Mouse (Mus musculus) inflammation-experienced regulatory T-cells, adult 16 weeks (primary cell): ENCODE data around the gene Ntsr2. TPM values are rescaled to one million over a fixed set of nuclear protein-coding genes. Genes with fewer than 3 reads are reported as not detected.

Experiments
- polyA plus RNA-seq: library from polyadenylated mRNA; unstranded; fragments of 100-300 nt; shearing (Covaris generic); gene quantifications from one replicate; pipeline ENCODE4 v1.2.1, GENCODE M21; 2017

Gene Ntsr2
- not detected for polyA plus RNA-seq

DNA sequence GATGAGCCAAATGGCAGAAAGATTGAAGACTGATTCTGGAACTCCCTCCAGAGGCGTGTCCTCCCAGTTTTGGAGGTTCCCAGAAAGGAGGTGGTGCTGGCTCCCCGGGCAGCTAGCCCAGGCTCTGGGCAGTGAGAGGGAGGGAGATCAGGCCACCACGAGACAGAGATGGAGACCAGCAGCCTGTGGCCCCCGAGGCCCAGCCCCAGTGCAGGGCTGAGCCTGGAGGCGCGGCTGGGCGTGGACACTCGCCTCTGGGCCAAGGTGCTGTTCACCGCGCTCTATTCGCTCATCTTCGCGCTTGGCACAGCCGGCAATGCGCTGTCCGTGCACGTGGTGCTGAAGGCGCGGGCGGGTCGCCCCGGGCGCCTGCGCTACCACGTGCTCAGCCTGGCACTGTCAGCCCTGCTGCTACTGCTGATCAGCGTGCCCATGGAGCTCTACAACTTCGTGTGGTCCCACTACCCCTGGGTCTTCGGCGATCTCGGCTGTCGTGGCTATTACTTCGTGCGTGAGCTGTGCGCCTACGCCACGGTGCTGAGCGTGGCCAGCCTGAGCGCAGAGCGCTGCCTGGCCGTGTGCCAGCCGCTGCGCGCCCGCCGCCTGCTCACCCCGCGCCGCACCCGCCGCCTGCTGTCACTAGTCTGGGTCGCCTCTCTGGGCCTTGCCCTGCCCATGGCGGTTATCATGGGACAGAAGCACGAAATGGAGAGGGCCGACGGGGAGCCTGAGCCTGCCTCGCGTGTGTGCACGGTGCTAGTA lies at the start of gene Ntsr2:
Gene Ntsr2 (plus strand): TSS at position 51 of the 762 bp plus-strand sequence.

DNA sequence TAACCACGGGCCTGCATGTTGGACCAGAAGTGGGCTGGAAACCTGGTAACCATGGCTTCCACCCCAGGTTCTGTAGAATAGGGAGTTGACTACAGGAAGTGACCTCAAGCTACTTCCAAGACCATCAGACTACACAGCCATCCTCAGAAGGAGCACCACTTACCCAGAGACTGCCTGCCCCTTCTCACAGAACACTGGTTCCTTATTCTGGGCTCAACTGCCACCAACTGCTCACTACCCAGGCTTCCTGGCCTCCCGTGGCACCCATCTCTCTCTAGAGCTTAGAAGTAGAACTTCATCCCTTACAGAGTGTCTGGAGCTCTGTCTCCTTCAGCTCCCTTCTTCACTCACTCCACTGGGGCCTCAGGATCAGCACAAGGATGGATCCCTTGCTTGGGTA lies 42.2 kb upstream of the Ntsr2 start, which contains the start of gene Lpin1:
Gene Lpin1 (minus strand): TSS at position 31 of the 400 bp plus-strand sequence.

Other genes with a start within 250 kb of the Ntsr2 start
- gene Lpin1, start 42.4 kb upstream of the Ntsr2 start, polyA plus RNA-seq = 35.5 TPM
- gene Greb1, start 147.5 kb downstream of the Ntsr2 start, polyA plus RNA-seq = 0.28 TPM
- 6.5 TPM for gene E2f6, start 157.6 kb downstream of the Ntsr2 start, polyA plus RNA-seq
- gene Rock2, start 241.5 kb downstream of the Ntsr2 start, polyA plus RNA-seq = 10.0 TPM